Mouse (Mus musculus): ENCODE data around the gene Serpina3b. TPM values are rescaled to one million over a fixed set of nuclear protein-coding genes. Genes with fewer than 3 reads are reported as not detected.

Serpina3b gene
- not detected in 2 replicates for polyA plus RNA-seq (2012; rRNA removed)

GRCm38 (mm10) chr12:104127696-104128095, at the start of gene Serpina3b:
Serpina3b (plus strand) TSS chr12:104127996.

DNA sequence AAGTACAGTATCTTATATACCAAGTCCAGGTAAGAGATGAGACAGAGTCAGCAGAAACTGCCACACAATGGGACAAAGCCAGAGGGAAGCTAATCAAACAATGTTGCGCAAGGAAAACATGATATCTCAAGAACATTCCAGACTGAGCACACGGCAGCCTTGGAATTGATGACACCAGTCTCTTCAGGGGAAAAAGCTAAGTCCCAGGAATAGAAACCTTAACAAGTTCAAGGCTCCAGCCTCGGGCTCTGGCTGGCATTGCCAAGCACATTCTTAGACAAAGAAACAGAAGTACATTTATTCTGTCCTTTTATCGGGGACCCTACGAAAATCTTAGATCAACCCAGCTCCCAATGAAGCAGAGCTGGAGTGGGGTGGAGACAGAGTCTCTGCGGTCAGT, 27.0 kb upstream of the Serpina3b start, which contains the start of gene Serpina5:
TSS of gene Serpina5 (plus strand) at position 346 of the 400 bp plus-strand sequence.

GRCm38 (mm10) chr12:104112333-104112732, 15.5 kb upstream of the Serpina3b start, which contains the start of gene Serpina3a:
Serpina3a (plus strand) TSS chr12:104112724.

GRCm38 (mm10) chr12:104153656-104154055, 25.9 kb downstream of the Serpina3b start, which contains the start of gene Serpina3c:
Serpina3c (minus strand) TSS chr12:104153870.

Other genes starting within 250 kb of the Serpina3b start
- 0.21 and 0.30 TPM in 2 replicates for gene Serpina1c, start 223.1 kb upstream of the Serpina3b start, polyA plus RNA-seq (2012; rRNA removed)
- gene Serpina1e, start 169.0 kb upstream of the Serpina3b start, polyA plus RNA-seq (2012; rRNA removed), result 0.32 and 0.49 TPM in 2 replicates
- gene Serpina11, start 138.0 kb upstream of the Serpina3b start, polyA plus RNA-seq (2012; rRNA removed), result 0.09 TPM in 1 of 2 replicates, not detected in the other
- gene Serpina9, start 114.2 kb upstream of the Serpina3b start, polyA plus RNA-seq (2012; rRNA removed), result 0.81 and 1.5 TPM in 2 replicates
- gene Serpina12, start 83.6 kb upstream of the Serpina3b start, polyA plus RNA-seq (2012; rRNA removed), result not detected in 2 replicates
- not detected in 2 replicates for gene Serpina5, start 26.9 kb upstream of the Serpina3b start, polyA plus RNA-seq (2012; rRNA removed)
- not detected in 2 replicates for gene Serpina3a, start 15.3 kb upstream of the Serpina3b start, polyA plus RNA-seq (2012; rRNA removed)
- 0.60 and 0.78 TPM in 2 replicates for gene Serpina3c, start 25.9 kb downstream of the Serpina3b start, polyA plus RNA-seq (2012; rRNA removed)
- 0.10 and 0.16 TPM in 2 replicates for gene Serpina3f, start 86.5 kb downstream of the Serpina3b start, polyA plus RNA-seq (2012; rRNA removed)
- gene Serpina3g, start 108.2 kb downstream of the Serpina3b start, polyA plus RNA-seq (2012; rRNA removed), result 3.3 and 4.2 TPM in 2 replicates
- 0.05 and 0.07 TPM in 2 replicates for gene Serpina3i, start 135.1 kb downstream of the Serpina3b start, polyA plus RNA-seq (2012; rRNA removed)
- not detected in 2 replicates for gene Serpina3j, start 186.6 kb downstream of the Serpina3b start, polyA plus RNA-seq (2012; rRNA removed)
- 0.07 TPM in 1 of 2 replicates, not detected in the other for gene Serpina3k, start 210.5 kb downstream of the Serpina3b start, polyA plus RNA-seq (2012; rRNA removed)
- gene Serpina3m, start 210.5 kb downstream of the Serpina3b start, polyA plus RNA-seq (2012; rRNA removed), result 0.13 TPM in 1 of 2 replicates, not detected in the other

All from colon, adult 2 months (tissue).